Mouse (Mus musculus) urinary bladder, postnatal 25 days (tissue): ENCODE measurements around the gene Kdelc2.

ENCODE experiments used
- DNase-seq: peaks from one replicate; pipeline ENCODE4 v3.0.0; 2022; ENCODE audit warnings: low spot score

The Kdelc2 gene

GRCm38 (mm10) chr9:53384873-53385272, 1.0 kb downstream of the Kdelc2 start:
- no peak for DNase-seq

GRCm38 (mm10) chr9:53387431-53387830, 3.6 kb downstream of the Kdelc2 start:
- DNase-seq: no peak

GRCm38 (mm10) chr9:53389109-53389508, 5.3 kb downstream of the Kdelc2 start:
- DNase-seq: no peak

- DNase-seq: no peak
These were observed 6.3 kb downstream of the Kdelc2 start for GRCm38 (mm10) chr9:53390136-53390535.

GRCm38 (mm10) chr9:53397685-53398387, 14.0 kb downstream of the Kdelc2 start:
- no peak for DNase-seq

- peak; percentile 65 for DNase-seq
These were observed 14.5 kb downstream of the Kdelc2 start for GRCm38 (mm10) chr9:53398388-53398700.

- DNase-seq: no peak
These were observed 15.7 kb downstream of the Kdelc2 start for GRCm38 (mm10) chr9:53399537-53399936.

- DNase-seq: no peak
These were observed 16.9 kb downstream of the Kdelc2 start for GRCm38 (mm10) chr9:53400696-53401095.

GRCm38 (mm10) chr9:53401146-53401545, 17.3 kb downstream of the Kdelc2 start:
- no peak for DNase-seq

- no peak for DNase-seq
These were observed 18.5 kb downstream of the Kdelc2 start, which contains the start of gene 4930550C14Rik for GRCm38 (mm10) chr9:53402291-53402711. TSS of gene 4930550C14Rik (plus strand) at chr9:53402325.

GRCm38 (mm10) chr9:53402991-53403390, 19.2 kb downstream of the Kdelc2 start:
- no peak for DNase-seq

GRCm38 (mm10) chr9:53404050-53404752, 20.4 kb downstream of the Kdelc2 start:
- DNase-seq: no peak

GRCm38 (mm10) chr9:53404753-53405722, 21.2 kb downstream of the Kdelc2 start:
- DNase-seq: peak; percentile 47

GRCm38 (mm10) chr9:53408548-53408947, 24.7 kb downstream of the Kdelc2 start:
- DNase-seq: no peak

- DNase-seq: no peak
These were observed 25.1 kb downstream of the Kdelc2 start for GRCm38 (mm10) chr9:53408953-53409361.

- no peak for DNase-seq
These were observed 25.6 kb downstream of the Kdelc2 start for GRCm38 (mm10) chr9:53409427-53409826.

- no peak for DNase-seq
These were observed 38.5 kb downstream of the Kdelc2 start for GRCm38 (mm10) chr9:53422133-53422896.

- no peak for DNase-seq
These were observed 42.9 kb downstream of the Kdelc2 start for GRCm38 (mm10) chr9:53426726-53427125.

- DNase-seq: no peak
These were observed 43.8 kb downstream of the Kdelc2 start for GRCm38 (mm10) chr9:53427638-53428037.

GRCm38 (mm10) chr9:53435830-53436570, 52.2 kb downstream of the Kdelc2 start:
- no peak for DNase-seq

GRCm38 (mm10) chr9:53450609-53451008, 66.8 kb downstream of the Kdelc2 start:
- DNase-seq: no peak
